Mouse (Mus musculus) limb, embryonic 14.5 days (tissue): ENCODE results near the gene Tldc2. TPM values are rescaled to one million over a fixed set of nuclear protein-coding genes. Genes with fewer than 3 reads are reported as not detected.

Experiments used
- ATAC-seq: fragments of 200-750 bp; cut with Nextera tagmentation; 2 replicates; pipeline ENCODE4 v1.8.0; 2017; ENCODE audit warnings: low read depth, moderate number of reproducible peaks, moderate TSS enrichment; ENCODE audit not compliant: low FRiP score
- DNase-seq: peaks from one replicate; pipeline ENCODE4 v3.0.0-alpha.2; 2015; ENCODE audit warnings: low spot score
- H3K27ac ChIP-seq: fragments of 300-500 bp; sonication (generic); replicated peaks from 2 replicates; pipeline ENCODE4 v1.5.1; 2014; ENCODE audit warnings: low read depth, mild to moderate bottlenecking, low read length, moderate library complexity, mixed read lengths
- H3K27me3 ChIP-seq: fragments of 300-500 bp; sonication (generic); 2 replicates; pipeline ENCODE4 v1.6.1; 2014; ENCODE audit warnings: low read length, mixed read lengths; ENCODE audit not compliant: control insufficient read depth, insufficient read depth
- H3K36me3 ChIP-seq: fragments of 300-500 bp; sonication (generic); 2 replicates; pipeline ENCODE4 v1.6.1; 2014; ENCODE audit warnings: mild to moderate bottlenecking, low read length, moderate library complexity, mixed read lengths; ENCODE audit not compliant: control insufficient read depth, insufficient read depth
- H3K4me1 ChIP-seq: fragments of 300-500 bp; sonication (generic); 2 replicates; pipeline ENCODE4 v1.6.1; 2014; ENCODE audit warnings: antibody characterized with exemption, low read length, mixed read lengths; ENCODE audit not compliant: control insufficient read depth, insufficient read depth
- H3K4me2 ChIP-seq: fragments of 300-500 bp; sonication (generic); replicated peaks from 2 replicates; pipeline ENCODE4 v1.6.1; 2014; ENCODE audit warnings: low read depth, mild to moderate bottlenecking, low read length, moderate library complexity; ENCODE audit not compliant: severe bottlenecking
- H3K4me3 ChIP-seq: fragments of 300-500 bp; sonication (generic); replicated peaks from 2 replicates; pipeline ENCODE4 v1.5.1; 2014; ENCODE audit warnings: low read length
- H3K9ac ChIP-seq: fragments of 300-500 bp; sonication (generic); 2 replicates; pipeline ENCODE4 v1.6.1; 2014; ENCODE audit warnings: mild to moderate bottlenecking, low read depth, low read length, moderate library complexity; ENCODE audit not compliant: severe bottlenecking
- H3K9me3 ChIP-seq: fragments of 300-500 bp; sonication (generic); 2 replicates; pipeline ENCODE4 v1.6.1; 2016; ENCODE audit warnings: low read length; ENCODE audit not compliant: control insufficient read depth
- POLR2A ChIP-seq: fragments of 200-500 bp; IDR thresholded peaks from 2 replicates; pipeline ENCODE4 v1.8.0; 2012; ENCODE audit warnings: inconsistent platforms, mild to moderate bottlenecking, moderate library complexity, borderline replicate concordance; ENCODE audit not compliant: insufficient read depth, insufficient read length; ENCODE audit errors: extremely low read depth
- WGBS: fragments of 180-500 bp; shearing (Covaris S2); extraction: QIAGEN DNeasy Blood & Tissue Kit; methylation state at CpG from one replicate; pipeline ENCODE4 v1.1.7; 2014; 5-methylcytosine and 5-hydroxymethylcytosine counted together
- polyA plus RNA-seq, 2 experiments: library from polyadenylated mRNA; depleted of rRNA in 1 of 2; stranded (reverse) in 1 of 2; unstranded in 1 of 2; fragments of >200 nt; fragmentation: Nextera tagmentation in 1 of 2; extraction: Ambion mirVana in 1 of 2; gene quantifications; 2 replicates each; pipeline versions ENCODE4 v1.2.1 to v1.2.3; 2012 to 2014

Gene Tldc2
- polyA plus RNA-seq, 2 experiments, result not detected

- Histone ChIP-seq H3K27ac (no peak overlapping the region), H3K27me3 (no peaks in the 10 kb centered on the region), H3K4me1 (no peaks in the 10 kb centered on the region), H3K36me3 (no peaks in the 10 kb centered on the region), H3K4me3 (no peak overlapping the region), H3K9ac (no peak overlapping the region), H3K4me2 (no peak overlapping the region), H3K9me3 (no peaks in the 10 kb centered on the region)
- WGBS, result 94% methylated on average over 5 of the region's 5 CpGs
- ATAC-seq (no peak), DNase-seq (no peak)
- no peak for TF ChIP-seq POLR2A
These were observed 52.5 kb downstream of the Tldc2 start for GRCm38 (mm10) chr2:157139251-157139802.

GRCm38 (mm10) chr2:157141962-157142361, 55.1 kb downstream of the Tldc2 start:
- WGBS, result 80% methylated on average over 4 of the region's 4 CpGs
- DNase-seq (no peak), ATAC-seq (no peak)
- 0 out of 2 replicates have a peak, but pooled peaks cover 14% of the 10 kb centered on the region for H3K36me3 ChIP-seq
- H3K4me1 ChIP-seq, result no peaks in the 10 kb centered on the region
- no peaks in the 10 kb centered on the region for H3K9me3 ChIP-seq
- TF ChIP-seq POLR2A, result no peak
- H3K9ac ChIP-seq, result no peak overlapping the region
- no peaks in the 10 kb centered on the region for H3K27me3 ChIP-seq
- no peak overlapping the region for H3K4me3 ChIP-seq
- H3K4me2 ChIP-seq, result no peak overlapping the region
- H3K27ac ChIP-seq, result no peak overlapping the region

- no peak for TF ChIP-seq POLR2A
- Histone ChIP-seq H3K4me3 (no peak overlapping the region), H3K9ac (no peak overlapping the region), H3K9me3 (no peaks in the 10 kb centered on the region), H3K4me1 (no peaks in the 10 kb centered on the region), H3K4me2 (no peak overlapping the region), H3K27me3 (no peaks in the 10 kb centered on the region), H3K36me3 (peaks cover 24% of the 10 kb centered on the region; the same call in 1 of the 2 replicates), H3K27ac (no peak overlapping the region)
- 65% methylated on average over 5 of the region's 5 CpGs for WGBS
- ATAC-seq (no peak), DNase-seq (no peak)
These were observed 57.3 kb downstream of the Tldc2 start for GRCm38 (mm10) chr2:157144132-157144531.

GRCm38 (mm10) chr2:157145173-157145572, 58.3 kb downstream of the Tldc2 start:
- ATAC-seq, result no peak

More at GRCm38 (mm10) chr2:157145173-157145572, 58.3 kb downstream of the Tldc2 start:
- no peaks in the 10 kb centered on the region for H3K4me1 ChIP-seq
- H3K27me3 ChIP-seq, result no peaks in the 10 kb centered on the region
- DNase-seq, result no peak
- H3K9ac ChIP-seq, result no peak overlapping the region
- H3K36me3 ChIP-seq, result peaks cover 35% of the 10 kb centered on the region
- no peaks in the 10 kb centered on the region for H3K9me3 ChIP-seq
- no peak for TF ChIP-seq POLR2A
- H3K4me2 ChIP-seq, result no peak overlapping the region
- 82% methylated on average over 1 of the region's 1 CpGs for WGBS
- H3K27ac ChIP-seq, result no peak overlapping the region
- H3K4me3 ChIP-seq, result no peak overlapping the region

Other genes with a start within 250 kb of the Tldc2 start
- gene Tgif2, start 247.0 kb upstream of the Tldc2 start, polyA plus RNA-seq (2012; rRNA removed), result 57.2 and 82.2 TPM in 2 replicates
- gene Tgif2, start 247.0 kb upstream of the Tldc2 start, polyA plus RNA-seq (2014; fragmentation: Nextera tagmentation; extraction: Ambion mirVana), result 64.9 and 71.7 TPM in 2 replicates
- gene 4930518I15Rik, start 229.1 kb upstream of the Tldc2 start, polyA plus RNA-seq (2012; rRNA removed), result 2.6 and 3.2 TPM in 2 replicates
- gene 4930518I15Rik, start 229.1 kb upstream of the Tldc2 start, polyA plus RNA-seq (2014; fragmentation: Nextera tagmentation; extraction: Ambion mirVana), result 5.2 and 7.0 TPM in 2 replicates
- gene Rab5if, start 223.9 kb upstream of the Tldc2 start, polyA plus RNA-seq (2012; rRNA removed), result 106 and 120 TPM in 2 replicates
- 167 and 171 TPM in 2 replicates for gene Rab5if, start 223.9 kb upstream of the Tldc2 start, polyA plus RNA-seq (2014; fragmentation: Nextera tagmentation; extraction: Ambion mirVana)
- gene Sla2, start 199.9 kb upstream of the Tldc2 start, polyA plus RNA-seq (2012; rRNA removed), result 0.15 and 0.27 TPM in 2 replicates
- gene Sla2, start 199.9 kb upstream of the Tldc2 start, polyA plus RNA-seq (2014; fragmentation: Nextera tagmentation; extraction: Ambion mirVana), result 0.23 and 0.26 TPM in 2 replicates
- gene Ndrg3, start 95.0 kb upstream of the Tldc2 start, polyA plus RNA-seq (2012; rRNA removed), result 64.6 and 69.7 TPM in 2 replicates
- gene Ndrg3, start 95.0 kb upstream of the Tldc2 start, polyA plus RNA-seq (2014; fragmentation: Nextera tagmentation; extraction: Ambion mirVana), result 44.1 and 49.8 TPM in 2 replicates
- gene Dsn1, start 79.9 kb upstream of the Tldc2 start, polyA plus RNA-seq (2012; rRNA removed), result 27.2 and 32.9 TPM in 2 replicates
- 30.2 and 33.5 TPM in 2 replicates for gene Dsn1, start 79.9 kb upstream of the Tldc2 start, polyA plus RNA-seq (2014; fragmentation: Nextera tagmentation; extraction: Ambion mirVana)
- 14.2 and 22.8 TPM in 2 replicates for gene Soga1, start 7.8 kb upstream of the Tldc2 start, polyA plus RNA-seq (2012; rRNA removed)
- 5.5 and 7.9 TPM in 2 replicates for gene Soga1, start 7.8 kb upstream of the Tldc2 start, polyA plus RNA-seq (2014; fragmentation: Nextera tagmentation; extraction: Ambion mirVana)
- gene Samhd1, start 48.2 kb downstream of the Tldc2 start, polyA plus RNA-seq (2012; rRNA removed), result 33.6 and 34.4 TPM in 2 replicates
- gene Samhd1, start 48.2 kb downstream of the Tldc2 start, polyA plus RNA-seq (2014; fragmentation: Nextera tagmentation; extraction: Ambion mirVana), result 24.3 and 28.5 TPM in 2 replicates
- gene Rbl1, start 117.5 kb downstream of the Tldc2 start, polyA plus RNA-seq (2012; rRNA removed), result 19.7 and 19.9 TPM in 2 replicates
- 20.2 and 20.4 TPM in 2 replicates for gene Rbl1, start 117.5 kb downstream of the Tldc2 start, polyA plus RNA-seq (2014; fragmentation: Nextera tagmentation; extraction: Ambion mirVana)
- gene Rpn2, start 192.0 kb downstream of the Tldc2 start, polyA plus RNA-seq (2012; rRNA removed), result 329 and 384 TPM in 2 replicates
- gene Rpn2, start 192.0 kb downstream of the Tldc2 start, polyA plus RNA-seq (2014; fragmentation: Nextera tagmentation; extraction: Ambion mirVana), result 307 and 315 TPM in 2 replicates
- gene Mroh8, start 192.5 kb downstream of the Tldc2 start, polyA plus RNA-seq (2012; rRNA removed), result 0.18 and 0.24 TPM in 2 replicates
- gene Mroh8, start 192.5 kb downstream of the Tldc2 start, polyA plus RNA-seq (2014; fragmentation: Nextera tagmentation; extraction: Ambion mirVana), result 0.35 and 0.36 TPM in 2 replicates